In genomic region chr11:32552401-32553090, GRCm38 (mm10) we compare ENCODE assay signal across 8 mouse cellular contexts. TPM values are rescaled to one million over a fixed set of nuclear protein-coding genes. Genes with fewer than 3 reads are reported as not detected.
A peak's percentile ranks its signal among the peaks of the same experiment; 100 is the strongest.
DNase-seq lines count a peak whose midpoint lies in the region; ATAC-seq and TF ChIP-seq lines count a peak whose summit lies in the region.

No protein-coding gene starts in this region.

- intact Hi-C loops in left cerebral cortex, postnatal 36 days (cut with DNase I) = no loop called here

- no peak for TF ChIP-seq CTCF in layer of hippocampus, adult 2 months (conservative IDR thresholded peaks at IDR 0.05)
- no peak for TF ChIP-seq CTCF in thymus, adult 2 months (IDR thresholded peaks at IDR 0.05; ENCODE audit: borderline replicate concordance, control insufficient read depth, extremely low read depth, insufficient read depth, low read length, poor library complexity)

- H3K9ac ChIP-seq in embryonic facial prominence, embryonic 13.5 days = 0 out of 2 replicates have a peak overlapping the region, but pooled peaks have one; percentile 32

- DNase-seq in layer of hippocampus, adult 2 months (ENCODE audit: low spot score in 2 of 2) = no peak
- DNase-seq in layer of hippocampus, adult 11-12 months (ENCODE audit: low spot score) = no peak
- DNase-seq in kidney, adult 8-10 months = peak; percentile 49 to 63
- peak; percentile 65 to 82 for DNase-seq in lung, postnatal 4 days
- DNase-seq in left cerebral cortex, postnatal 36 days (ENCODE audit: low spot score in 2 of 2) = no peak
- no peak for DNase-seq in thymus, adult 2 months
- DNase-seq in frontal cortex, postnatal 36 days (ENCODE audit: low spot score in 2 of 2) = no peak

- no peaks in the 10 kb centered on the region for H3K9me3 ChIP-seq in embryonic facial prominence, embryonic 13.5 days

- TF ChIP-seq POLR2A in thymus, adult 2 months (IDR thresholded peaks at IDR 0.05; ENCODE audit: control insufficient read depth, extremely low read depth, insufficient read depth, low read length, poor library complexity) = no peak

- H3K27me3 ChIP-seq in embryonic facial prominence, embryonic 13.5 days = no peaks in the 10 kb centered on the region
- H3K27me3 ChIP-seq in thymus, adult 2 months (ENCODE audit: control insufficient read depth, insufficient read depth, low read length) = no peaks in the 10 kb centered on the region

- no peak for ATAC-seq in embryonic facial prominence, embryonic 13.5 days (ENCODE audit: insufficient number of reproducible peaks, insufficient read depth, low FRiP score, low TSS enrichment, low read depth)

- no peaks in the 10 kb centered on the region for H3K36me3 ChIP-seq in embryonic facial prominence, embryonic 13.5 days
- H3K36me3 ChIP-seq in thymus, adult 2 months (ENCODE audit: control insufficient read depth, insufficient read depth, low read length) = no peaks in the 10 kb centered on the region

- no peak overlapping the region for H3K4me3 ChIP-seq in layer of hippocampus, adult 2 months
- no peak overlapping the region for H3K4me3 ChIP-seq in embryonic facial prominence, embryonic 13.5 days
- H3K4me3 ChIP-seq in thymus, adult 2 months (ENCODE audit: control insufficient read depth, insufficient read depth, low read length) = no peak overlapping the region

- peak overlapping the region; percentile 16; the same call in 1 of the 2 replicates for H3K27ac ChIP-seq in layer of hippocampus, adult 2 months
- peak overlapping the region; percentile 64 for H3K27ac ChIP-seq in embryonic facial prominence, embryonic 13.5 days
- H3K27ac ChIP-seq in thymus, adult 2 months (ENCODE audit: control insufficient read depth, insufficient read depth, low read length) = no peak overlapping the region

- H3K4me1 ChIP-seq in embryonic facial prominence, embryonic 13.5 days = peaks cover 52% of the 10 kb centered on the region
- peaks cover 48% of the 10 kb centered on the region for H3K4me1 ChIP-seq in thymus, adult 2 months (replicated peaks; ENCODE audit: control insufficient read depth, insufficient read depth, low read length)

- no peak overlapping the region for H3K4me2 ChIP-seq in embryonic facial prominence, embryonic 13.5 days

- WGBS in embryonic facial prominence, embryonic 13.5 days = 56% methylated on average over 13 of the region's 13 CpGs
- WGBS in thymus, adult 2 months = 77% methylated on average over 13 of the region's 13 CpGs

RNA-seq across cellular contexts. Expression of gene Stk10, which starts 19.4 kb away (rescaled TPM):
- 1 to 10 TPM; 7.3 to 9.0 TPM for total RNA-seq in layer of hippocampus, adult 2 months (2021)
- 1.6 and 2.4 TPM in 2 replicates for polyA plus RNA-seq in embryonic facial prominence, embryonic 13.5 days (2015; fragmentation: Nextera tagmentation; extraction: Ambion mirVana)
- total RNA-seq in left cerebral cortex, postnatal 36 days (2021) = 1 to 10 TPM; 6.7 to 8.7 TPM
- 50.3 and 55.4 TPM in 2 replicates for polyA plus RNA-seq in thymus, adult 2 months (2012; rRNA removed)

RNA-seq across cellular contexts. Expression of gene Efcab9, which starts 20.7 kb away (rescaled TPM):
- 1 to 10 TPM; 2.7 to 2.9 TPM for total RNA-seq in layer of hippocampus, adult 2 months (2021)
- polyA plus RNA-seq in embryonic facial prominence, embryonic 13.5 days (2015; fragmentation: Nextera tagmentation; extraction: Ambion mirVana) = 0.40 TPM in 1 of 2 replicates, not detected in the other
- total RNA-seq in left cerebral cortex, postnatal 36 days (2021) = 1 to 10 TPM in 1 of 2 experiments, under 1 TPM in 1; 0.63 to 1.8 TPM
- polyA plus RNA-seq in thymus, adult 2 months (2012; rRNA removed) = 0.71 and 0.85 TPM in 2 replicates

Comparison
In these comparisons a context has a peak if more than half of its experiments do, and no peak if none do; other contexts are left out.
1. DNase-seq: peak in kidney, adult 8-10 months (2 of 2) and lung, postnatal 4 days (2 of 2); none in layer of hippocampus, adult 2 months (0 of 2), layer of hippocampus, adult 11-12 months (single experiment), left cerebral cortex, postnatal 36 days (0 of 2), thymus, adult 2 months (single experiment) and frontal cortex, postnatal 36 days (0 of 2).